Mouse (Mus musculus) NIH3T3 (cell line): ENCODE measurements around the gene Megf11.
"Not testable (repeated sequence)": the region's sequence is repeated elsewhere in the genome, so short reads cannot be mapped to it uniquely, and the experiment has no call there.

Experiments used
- DNase-seq: peaks from one replicate; pipeline ENCODE4 v3.0.0-alpha.2; 2012; ENCODE audit warnings: low read depth

Gene Megf11

GRCm38 (mm10) chr9:64700451-64701311, 315.3 kb downstream of the Megf11 start:
- DNase-seq = no peak

- peak; percentile 69 for DNase-seq
These were observed 316.2 kb downstream of the Megf11 start for GRCm38 (mm10) chr9:64701651-64702050.

GRCm38 (mm10) chr9:64702391-64702790, 317.0 kb downstream of the Megf11 start:
- DNase-seq = no peak

GRCm38 (mm10) chr9:64702937-64703336, 317.5 kb downstream of the Megf11 start:
- DNase-seq = peak; percentile 11

GRCm38 (mm10) chr9:64703420-64703965, 318.1 kb downstream of the Megf11 start:
- DNase-seq = no peak

- no peak for DNase-seq
These were observed 318.8 kb downstream of the Megf11 start for GRCm38 (mm10) chr9:64704073-64704840.

GRCm38 (mm10) chr9:64710291-64710690, 324.9 kb downstream of the Megf11 start:
- DNase-seq = not testable (repeated sequence)

- DNase-seq = no peak
These were observed 334.2 kb downstream of the Megf11 start for GRCm38 (mm10) chr9:64719526-64720163.

- DNase-seq = no peak
These were observed 341.0 kb downstream of the Megf11 start for GRCm38 (mm10) chr9:64726454-64726853.

- DNase-seq = no peak
These were observed 345.7 kb downstream of the Megf11 start for GRCm38 (mm10) chr9:64731029-64731560.

- DNase-seq = no peak
These were observed 348.7 kb downstream of the Megf11 start for GRCm38 (mm10) chr9:64734166-64734565.

GRCm38 (mm10) chr9:64734992-64735391, 349.6 kb downstream of the Megf11 start:
- not testable (repeated sequence) for DNase-seq

- peak; percentile 26 for DNase-seq
These were observed 350.7 kb downstream of the Megf11 start for GRCm38 (mm10) chr9:64736076-64736638.

GRCm38 (mm10) chr9:64736639-64737405, 351.4 kb downstream of the Megf11 start:
- peak; percentile 71 for DNase-seq

GRCm38 (mm10) chr9:64737406-64738201, 352.2 kb downstream of the Megf11 start, which contains the start of gene Rab11a:
TSS of gene Rab11a (minus strand) at chr9:64737758.
- DNase-seq = peak; percentile 94

- DNase-seq = no peak
These were observed 353.6 kb downstream of the Megf11 start for GRCm38 (mm10) chr9:64739001-64739400.

GRCm38 (mm10) chr9:64742453-64742852, 357.0 kb downstream of the Megf11 start:
- no peak for DNase-seq

GRCm38 (mm10) chr9:64747735-64748134, 362.3 kb downstream of the Megf11 start:
- peak; percentile 34 for DNase-seq

- no peak for DNase-seq
These were observed 363.9 kb downstream of the Megf11 start for GRCm38 (mm10) chr9:64749314-64749713.

GRCm38 (mm10) chr9:64752575-64752974, 367.1 kb downstream of the Megf11 start:
- DNase-seq = no peak
